Mouse (Mus musculus) midbrain, embryonic 14.5 days (tissue): ENCODE data around the gene Luzp1. TPM values are rescaled to one million over a fixed set of nuclear protein-coding genes. Genes with fewer than 3 reads are reported as not detected.

Source experiments
- ATAC-seq: fragments of 200-750 bp; cut with Nextera tagmentation; 2 replicates; pipeline ENCODE4 v1.8.0; 2017; ENCODE audit warnings: moderate number of reproducible peaks, moderate library complexity; ENCODE audit not compliant: low FRiP score, low TSS enrichment
- DNase-seq: peaks from one replicate; pipeline ENCODE4 v3.0.0-alpha.2; 2015
- H3K27ac ChIP-seq: fragments of 300-500 bp; sonication (generic); replicated peaks from 2 replicates; pipeline ENCODE4 v1.5.1; 2014; ENCODE audit warnings: mild to moderate bottlenecking, low read depth, low read length, moderate library complexity
- H3K27me3 ChIP-seq: fragments of 300-500 bp; sonication (generic); 2 replicates; pipeline ENCODE4 v1.6.1; 2014; ENCODE audit warnings: low read length, control low read depth, mixed read lengths; ENCODE audit not compliant: control insufficient read depth, insufficient read depth
- H3K36me3 ChIP-seq: fragments of 300-500 bp; sonication (generic); 2 replicates; pipeline ENCODE4 v1.6.1; 2014; ENCODE audit warnings: low read length, control low read depth; ENCODE audit not compliant: control insufficient read depth, insufficient read depth
- H3K4me1 ChIP-seq: fragments of 300-500 bp; sonication (generic); 2 replicates; pipeline ENCODE4 v1.6.1; 2014; ENCODE audit warnings: mild to moderate bottlenecking, antibody characterized with exemption, low read length, control low read depth; ENCODE audit not compliant: control insufficient read depth, insufficient read depth
- H3K4me2 ChIP-seq: fragments of 300-500 bp; sonication (generic); 2 replicates; pipeline ENCODE4 v1.6.1; 2014; ENCODE audit warnings: mild to moderate bottlenecking, low read length, moderate library complexity
- H3K4me3 ChIP-seq: fragments of 300-500 bp; sonication (generic); replicated peaks from 2 replicates; pipeline ENCODE4 v1.5.1; 2014; ENCODE audit warnings: low read depth, low read length
- H3K9ac ChIP-seq: fragments of 300-500 bp; sonication (generic); replicated peaks from 2 replicates; pipeline ENCODE4 v1.6.1; 2014; ENCODE audit warnings: mild to moderate bottlenecking, low read length, moderate library complexity
- H3K9me3 ChIP-seq: fragments of 300-500 bp; sonication (generic); 2 replicates; pipeline ENCODE4 v1.6.1; 2016; ENCODE audit warnings: low read length, control low read depth, mixed read lengths; ENCODE audit not compliant: control insufficient read depth
- WGBS: fragments of 180-500 bp; shearing (Covaris S2); extraction: QIAGEN DNeasy Blood & Tissue Kit; methylation state at CpG from one replicate; pipeline ENCODE4 v1.1.7; 2014; 5-methylcytosine and 5-hydroxymethylcytosine counted together
- polyA plus RNA-seq: library from polyadenylated mRNA; unstranded; fragments of >200 nt; fragmentation: Nextera tagmentation; extraction: Ambion mirVana; gene quantifications from 2 replicates; pipeline ENCODE4 v1.2.1, GENCODE M21; 2014

Luzp1 gene
- polyA plus RNA-seq, 1 experiment from 2014 or later: 40.1 TPM

GRCm38 (mm10) chr4:136458276-136458675 lies 11.3 kb upstream of the Luzp1 start:
- Histone ChIP-seq H3K27me3 (peaks cover 15% of the 10 kb centered on the region), H3K4me1 (peaks cover 5% of the 10 kb centered on the region; the same call in 1 of the 2 replicates), H3K27ac (no peak overlapping the region), H3K9ac (no peak overlapping the region), H3K4me2 (no peak overlapping the region), H3K36me3 (no peaks in the 10 kb centered on the region), H3K9me3 (no peaks in the 10 kb centered on the region), H3K4me3 (no peak overlapping the region)
- no peak for ATAC-seq
- no peak for DNase-seq
- 83% methylated on average over 7 of the region's 7 CpGs for WGBS

GRCm38 (mm10) chr4:136459210-136459609 lies 10.4 kb upstream of the Luzp1 start:
- no peak overlapping the region for H3K27ac ChIP-seq

GRCm38 (mm10) chr4:136461206-136461605 lies 8.4 kb upstream of the Luzp1 start:
- no peak overlapping the region for H3K9ac ChIP-seq
- no peak overlapping the region for H3K4me3 ChIP-seq
- peaks cover 8% of the 10 kb centered on the region; the same call in 1 of the 2 replicates for H3K4me1 ChIP-seq
- DNase-seq (no peak), ATAC-seq (no peak)
- 35% methylated on average over 4 of the region's 4 CpGs for WGBS
- peaks cover 28% of the 10 kb centered on the region for H3K27me3 ChIP-seq
- no peaks in the 10 kb centered on the region for H3K36me3 ChIP-seq
- H3K9me3 ChIP-seq: no peaks in the 10 kb centered on the region
- no peak overlapping the region for H3K27ac ChIP-seq
- peak overlapping the region; percentile 95; the same call in 1 of the 2 replicates for H3K4me2 ChIP-seq

More at GRCm38 (mm10) chr4:136459210-136459609, 10.4 kb upstream of the Luzp1 start:
- H3K4me3 ChIP-seq: no peak overlapping the region
- no peaks in the 10 kb centered on the region for H3K36me3 ChIP-seq
- peaks cover 22% of the 10 kb centered on the region for H3K27me3 ChIP-seq
- H3K4me1 ChIP-seq: peaks cover 8% of the 10 kb centered on the region; the same call in 1 of the 2 replicates
- no peak for ATAC-seq
- no peaks in the 10 kb centered on the region for H3K9me3 ChIP-seq
- WGBS: 79% methylated on average over 12 of the region's 12 CpGs
- no peak for DNase-seq
- no peak overlapping the region for H3K4me2 ChIP-seq
- H3K9ac ChIP-seq: no peak overlapping the region

- Histone ChIP-seq H3K9me3 (no peaks in the 10 kb centered on the region), H3K36me3 (no peaks in the 10 kb centered on the region), H3K27ac (no peak overlapping the region), H3K9ac (peak overlapping the region; percentile 57), H3K27me3 (peaks cover 28% of the 10 kb centered on the region), H3K4me1 (peaks cover 8% of the 10 kb centered on the region; the same call in 1 of the 2 replicates), H3K4me3 (peak overlapping the region; percentile 61), H3K4me2 (peak overlapping the region; percentile 95)
- 7% methylated on average over 6 of the region's 6 CpGs for WGBS
- ATAC-seq (no peak), DNase-seq (no peak)
These were observed 7.8 kb upstream of the Luzp1 start for GRCm38 (mm10) chr4:136461761-136462085.

GRCm38 (mm10) chr4:136462086-136462838 lies 7.3 kb upstream of the Luzp1 start, which contains the start of gene 6030445D17Rik:
TSS of gene 6030445D17Rik (plus strand) at chr4:136462250.
- H3K4me2 ChIP-seq: peak within 1 kb of the TSS; percentile 95
- peaks cover 28% of the 10 kb centered on the region for H3K27me3 ChIP-seq
- H3K9ac ChIP-seq: peak within 1 kb of the TSS; percentile 57
- peak; percentile 63; the same call in 1 of the 2 replicates for ATAC-seq
- no peaks in the 10 kb centered on the region for H3K9me3 ChIP-seq
- peak; percentile 80 for DNase-seq
- WGBS: under 1% methylated on average over 64 of the region's 64 CpGs
- no peaks in the 10 kb centered on the region for H3K36me3 ChIP-seq
- H3K4me3 ChIP-seq: peak within 1 kb of the TSS; percentile 61
- H3K4me1 ChIP-seq: peaks cover 8% of the 10 kb centered on the region; the same call in 1 of the 2 replicates
- peak within 1 kb of the TSS; percentile 66 for H3K27ac ChIP-seq

- Histone ChIP-seq H3K4me1 (peaks cover 8% of the 10 kb centered on the region; the same call in 1 of the 2 replicates), H3K4me3 (peak overlapping the region; percentile 61), H3K4me2 (peak overlapping the region; percentile 95), H3K9me3 (no peaks in the 10 kb centered on the region), H3K36me3 (no peaks in the 10 kb centered on the region), H3K27me3 (peaks cover 28% of the 10 kb centered on the region), H3K27ac (no peak overlapping the region), H3K9ac (peak overlapping the region; percentile 57)
- DNase-seq: peak; percentile 65
- WGBS: 0% methylated on average over 8 of the region's 8 CpGs
- ATAC-seq: peak; percentile 37; the same call in 1 of the 2 replicates
These were observed 6.8 kb upstream of the Luzp1 start for GRCm38 (mm10) chr4:136462839-136463178.

- Histone ChIP-seq H3K4me1 (peaks cover 8% of the 10 kb centered on the region; the same call in 1 of the 2 replicates), H3K36me3 (no peaks in the 10 kb centered on the region), H3K9ac (no peak overlapping the region), H3K27me3 (peaks cover 28% of the 10 kb centered on the region), H3K4me3 (peak overlapping the region; percentile 61; the same call in 1 of the 2 replicates), H3K4me2 (peak overlapping the region; percentile 95), H3K27ac (no peak overlapping the region), H3K9me3 (no peaks in the 10 kb centered on the region)
- no peak for DNase-seq
- ATAC-seq: no peak
- WGBS: 15% methylated on average over 9 of the region's 9 CpGs
These were observed 6.1 kb upstream of the Luzp1 start for GRCm38 (mm10) chr4:136463436-136463835.

- Histone ChIP-seq H3K9ac (no peak overlapping the region), H3K4me1 (peaks cover 11% of the 10 kb centered on the region), H3K27ac (no peak overlapping the region), H3K4me3 (no peak overlapping the region), H3K9me3 (no peaks in the 10 kb centered on the region), H3K4me2 (no peak overlapping the region), H3K27me3 (peaks cover 24% of the 10 kb centered on the region), H3K36me3 (no peaks in the 10 kb centered on the region)
- no peak for DNase-seq
- WGBS: 80% methylated on average over 4 of the region's 4 CpGs
- no peak for ATAC-seq
These were observed 3.3 kb upstream of the Luzp1 start for GRCm38 (mm10) chr4:136466226-136466625.
